Mouse (Mus musculus) limb, embryonic 10.5 days (tissue): Measurements from ENCODE around the gene Elp4. TPM values are rescaled to one million over a fixed set of nuclear protein-coding genes. Genes with fewer than 3 reads are reported as not detected.
A peak's percentile ranks its signal among the peaks of the same experiment; 100 is the strongest.

ENCODE experiments used
- DNase-seq: peaks from one replicate; pipeline ENCODE4 v3.0.0-alpha.2; 2017; ENCODE audit warnings: low spot score
- H3K27ac ChIP-seq: fragments of 300-500 bp; sonication (generic); 2 replicates; pipeline ENCODE4 v1.5.1; 2016; ENCODE audit warnings: mild to moderate bottlenecking
- H3K27me3 ChIP-seq: fragments of 300-500 bp; sonication (generic); 2 replicates; pipeline ENCODE4 v1.6.1; 2016; ENCODE audit warnings: low read depth, mild to moderate bottlenecking; ENCODE audit not compliant: poor library complexity, severe bottlenecking
- H3K36me3 ChIP-seq: fragments of 300-500 bp; sonication (generic); 2 replicates; pipeline ENCODE4 v1.6.1; 2016; ENCODE audit warnings: mild to moderate bottlenecking, moderate library complexity
- H3K4me1 ChIP-seq: fragments of 300-500 bp; sonication (generic); 2 replicates; pipeline ENCODE4 v1.6.1; 2016
- H3K4me3 ChIP-seq: fragments of 300-500 bp; sonication (generic); 2 replicates; pipeline ENCODE4 v1.5.1; 2016; ENCODE audit warnings: mild to moderate bottlenecking, moderate library complexity
- H3K9me3 ChIP-seq: fragments of 300-500 bp; sonication (generic); replicated peaks from 2 replicates; pipeline ENCODE4 v1.6.1; 2016; ENCODE audit warnings: mild to moderate bottlenecking
- WGBS: fragments of 180-500 bp; shearing (Covaris S2); methylation state at CpG from one replicate; pipeline ENCODE4 v1.1.7; 2016; 5-methylcytosine and 5-hydroxymethylcytosine counted together
- polyA plus RNA-seq: library from polyadenylated mRNA; unstranded; fragments of >200 nt; fragmentation: Nextera tagmentation; extraction: Ambion mirVana; gene quantifications from 2 replicates; pipeline ENCODE4 v1.2.1, GENCODE M21; 2016

Elp4 gene
- polyA plus RNA-seq, 1 experiment from 2014 or later, result 48.7 TPM

GRCm38 (mm10) chr2:105682634-105683351, 221.6 kb downstream of the Elp4 start:
- Histone ChIP-seq H3K27me3 (peaks cover 100% of the 10 kb centered on the region), H3K9me3 (no peaks in the 10 kb centered on the region), H3K36me3 (no peaks in the 10 kb centered on the region), H3K4me3 (no peak overlapping the region), H3K4me1 (peaks cover 39% of the 10 kb centered on the region), H3K27ac (no peak overlapping the region)
- peak; percentile 62 for DNase-seq
- under 1% methylated on average over 21 of the region's 21 CpGs for WGBS

- H3K36me3 ChIP-seq, result no peaks in the 10 kb centered on the region
Observed at GRCm38 (mm10) chr2:105682011-105682501, 222.3 kb downstream of the Elp4 start.

GRCm38 (mm10) chr2:105680999-105681710, 223.2 kb downstream of the Elp4 start:
- Histone ChIP-seq H3K27ac (no peak overlapping the region), H3K27me3 (peaks cover 100% of the 10 kb centered on the region), H3K4me3 (peak overlapping the region; percentile 16; the same call in 1 of the 2 replicates), H3K4me1 (peaks cover 33% of the 10 kb centered on the region), H3K9me3 (no peaks in the 10 kb centered on the region), H3K36me3 (no peaks in the 10 kb centered on the region)
- WGBS, result under 1% methylated on average over 30 of the region's 30 CpGs
- DNase-seq, result peak; percentile 71

More at GRCm38 (mm10) chr2:105682011-105682501, 222.3 kb downstream of the Elp4 start:
- WGBS, result under 1% methylated on average over 23 of the region's 23 CpGs
- Histone ChIP-seq H3K4me1 (peaks cover 32% of the 10 kb centered on the region), H3K9me3 (no peaks in the 10 kb centered on the region), H3K27me3 (peaks cover 100% of the 10 kb centered on the region), H3K27ac (no peak overlapping the region), H3K4me3 (no peak overlapping the region)
- peak; percentile 58 for DNase-seq

- Histone ChIP-seq H3K4me3 (no peak overlapping the region), H3K27ac (no peak overlapping the region), H3K27me3 (peaks cover 100% of the 10 kb centered on the region), H3K4me1 (peaks cover 40% of the 10 kb centered on the region), H3K36me3 (no peaks in the 10 kb centered on the region), H3K9me3 (no peaks in the 10 kb centered on the region)
- DNase-seq, result peak; percentile 55
- WGBS, result under 1% methylated on average over 24 of the region's 24 CpGs
Observed at GRCm38 (mm10) chr2:105680146-105680998, 224.0 kb downstream of the Elp4 start.

GRCm38 (mm10) chr2:105679331-105679730, 225.0 kb downstream of the Elp4 start:
- Histone ChIP-seq H3K9me3 (no peaks in the 10 kb centered on the region), H3K36me3 (no peaks in the 10 kb centered on the region), H3K27ac (no peak overlapping the region), H3K27me3 (peaks cover 100% of the 10 kb centered on the region), H3K4me1 (peaks cover 50% of the 10 kb centered on the region), H3K4me3 (no peak overlapping the region)
- WGBS, result 0% methylated on average over 2 of the region's 2 CpGs
- DNase-seq, result peak; percentile 39

- no peaks in the 10 kb centered on the region for H3K9me3 ChIP-seq
- no peaks in the 10 kb centered on the region for H3K36me3 ChIP-seq
- no peak overlapping the region for H3K4me3 ChIP-seq
- peaks cover 55% of the 10 kb centered on the region for H3K4me1 ChIP-seq
- WGBS, result 2% methylated on average over 7 of the region's 7 CpGs
- H3K27ac ChIP-seq, result no peak overlapping the region
- DNase-seq, result no peak
- peaks cover 100% of the 10 kb centered on the region for H3K27me3 ChIP-seq
Observed at GRCm38 (mm10) chr2:105678880-105679321, 225.5 kb downstream of the Elp4 start.

- no peak overlapping the region for H3K4me3 ChIP-seq
- WGBS, result 7% methylated on average over 4 of the region's 4 CpGs
- H3K4me1 ChIP-seq, result peaks cover 58% of the 10 kb centered on the region
- H3K27me3 ChIP-seq, result peaks cover 100% of the 10 kb centered on the region
- no peak overlapping the region for H3K27ac ChIP-seq
- H3K36me3 ChIP-seq, result no peaks in the 10 kb centered on the region
- no peak for DNase-seq
- no peaks in the 10 kb centered on the region for H3K9me3 ChIP-seq
Observed at GRCm38 (mm10) chr2:105678306-105678705, 226.1 kb downstream of the Elp4 start.

GRCm38 (mm10) chr2:105677434-105678105, 226.8 kb downstream of the Elp4 start:
- no peak overlapping the region for H3K27ac ChIP-seq
- H3K4me1 ChIP-seq, result peaks cover 54% of the 10 kb centered on the region
- WGBS, result under 1% methylated on average over 11 of the region's 11 CpGs
- DNase-seq, result peak; percentile 46
- H3K4me3 ChIP-seq, result no peak overlapping the region
- H3K36me3 ChIP-seq, result no peaks in the 10 kb centered on the region
- H3K9me3 ChIP-seq, result no peaks in the 10 kb centered on the region
- peaks cover 100% of the 10 kb centered on the region for H3K27me3 ChIP-seq

- peaks cover 100% of the 10 kb centered on the region for H3K27me3 ChIP-seq
- no peaks in the 10 kb centered on the region for H3K9me3 ChIP-seq
- peaks cover 49% of the 10 kb centered on the region for H3K4me1 ChIP-seq
- no peak for DNase-seq
- peak overlapping the region; percentile 46; the same call in 1 of the 2 replicates for H3K4me3 ChIP-seq
- under 1% methylated on average over 11 of the region's 11 CpGs for WGBS
- no peak overlapping the region for H3K27ac ChIP-seq
- no peaks in the 10 kb centered on the region for H3K36me3 ChIP-seq
Observed at GRCm38 (mm10) chr2:105676909-105677433, 227.4 kb downstream of the Elp4 start.

- Histone ChIP-seq H3K9me3 (no peaks in the 10 kb centered on the region), H3K27me3 (peaks cover 100% of the 10 kb centered on the region), H3K36me3 (no peaks in the 10 kb centered on the region), H3K27ac (peak overlapping the region; percentile 61; the same call in 1 of the 2 replicates), H3K4me1 (peaks cover 42% of the 10 kb centered on the region), H3K4me3 (peak overlapping the region; percentile 46)
- WGBS, result under 1% methylated on average over 77 of the region's 77 CpGs
- peak; percentile 82 for DNase-seq
Observed at GRCm38 (mm10) chr2:105676080-105676908, 228.1 kb downstream of the Elp4 start.

- H3K4me3 ChIP-seq, result peak overlapping the region; percentile 46
- H3K9me3 ChIP-seq, result no peaks in the 10 kb centered on the region
- no peak for DNase-seq
- peaks cover 100% of the 10 kb centered on the region for H3K27me3 ChIP-seq
- under 1% methylated on average over 11 of the region's 11 CpGs for WGBS
- peak overlapping the region; percentile 61; the same call in 1 of the 2 replicates for H3K27ac ChIP-seq
- peaks cover 36% of the 10 kb centered on the region for H3K4me1 ChIP-seq
- H3K36me3 ChIP-seq, result no peaks in the 10 kb centered on the region
Observed at GRCm38 (mm10) chr2:105675730-105676079, 228.7 kb downstream of the Elp4 start.
